Mouse (Mus musculus): ENCODE measurements at regions not wholly inside any gene's neighbourhood (a gene's known extent, or its start where the extent isn't known, plus 50 kb on each side); places are given as distances from the start of the nearest gene placed in this dataset.

DNA sequence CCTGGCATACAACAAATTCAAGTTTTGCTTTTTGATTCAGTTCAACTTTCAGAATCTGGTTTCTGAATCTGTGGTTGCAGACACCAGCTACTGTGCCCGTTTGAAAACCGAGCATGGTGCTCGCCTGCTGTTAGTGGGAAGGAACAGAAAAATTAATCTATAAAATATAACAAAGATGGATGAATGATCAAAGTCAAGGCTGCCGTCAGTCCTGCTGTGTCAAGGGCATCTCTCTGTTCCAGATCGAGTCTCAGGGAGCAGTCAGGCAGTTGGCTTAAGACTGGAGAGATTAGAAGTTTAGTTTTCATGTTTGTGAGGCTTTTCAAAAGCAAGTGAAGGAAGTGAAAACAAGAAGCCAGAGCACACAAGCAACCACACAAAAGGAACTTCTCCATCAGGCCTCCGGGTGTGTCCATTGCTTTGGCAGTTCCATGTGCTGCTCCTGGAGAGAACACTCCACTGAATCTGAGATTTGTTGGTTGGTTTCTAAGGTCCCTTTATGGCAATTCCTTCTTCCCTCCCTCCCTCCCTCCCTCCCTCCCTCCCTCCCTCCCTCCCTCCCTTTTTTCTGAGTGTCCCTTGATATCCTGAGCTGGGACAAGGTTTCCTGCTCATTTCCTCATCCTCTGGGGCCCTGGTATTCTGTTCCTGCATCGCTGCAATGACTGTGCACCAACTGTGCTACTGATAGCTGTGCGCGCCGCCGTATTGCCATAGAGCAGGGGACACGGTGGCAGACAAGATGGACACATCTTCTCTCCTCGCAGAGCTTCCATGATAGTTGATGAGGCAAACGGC is 145.4 kb upstream of the Serp2 start:
- DNase-seq = peak in 1 of 2 experiments; percentile 54

DNA sequence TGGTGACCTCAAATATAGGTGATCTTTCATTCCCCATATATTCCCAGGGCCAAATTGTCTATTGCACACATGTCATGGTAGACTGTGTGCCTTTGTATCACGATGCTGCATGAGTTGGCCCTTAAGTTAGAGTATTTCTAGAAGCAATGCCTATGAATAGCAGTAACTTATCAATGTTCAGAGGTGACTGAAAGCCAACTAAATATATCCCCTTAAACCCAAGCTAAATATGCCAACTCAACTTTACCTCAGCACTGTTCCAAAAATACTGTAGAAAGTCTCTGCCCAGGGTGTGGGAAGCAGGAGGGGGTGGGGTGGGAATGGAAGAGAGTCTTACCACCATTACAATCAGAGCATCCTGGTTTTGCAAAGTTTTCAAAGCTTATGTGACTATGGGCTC is 144.6 kb upstream of the Serp2 start:
- DNase-seq = no peak

DNA sequence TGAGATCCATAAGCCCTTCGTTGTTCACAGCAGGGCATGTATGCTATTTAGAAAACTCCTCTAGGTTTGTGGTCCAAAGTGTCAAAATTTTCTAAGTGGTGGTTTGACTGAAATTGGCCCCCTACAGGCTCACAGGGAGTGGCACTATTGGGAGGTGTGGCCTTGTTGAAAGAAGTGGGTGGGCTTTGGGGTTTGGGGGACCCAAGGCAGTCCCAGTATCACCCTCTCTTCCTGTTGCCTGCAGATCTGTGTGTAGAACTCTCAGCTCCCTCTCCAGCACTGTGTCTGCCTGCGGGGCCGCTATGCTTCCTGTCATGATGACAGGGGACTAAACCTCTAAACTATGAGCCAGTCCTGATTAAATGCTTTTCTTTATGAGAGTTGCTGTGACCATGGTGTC is 144.1 kb upstream of the Serp2 start:
- no peak for DNase-seq

DNA sequence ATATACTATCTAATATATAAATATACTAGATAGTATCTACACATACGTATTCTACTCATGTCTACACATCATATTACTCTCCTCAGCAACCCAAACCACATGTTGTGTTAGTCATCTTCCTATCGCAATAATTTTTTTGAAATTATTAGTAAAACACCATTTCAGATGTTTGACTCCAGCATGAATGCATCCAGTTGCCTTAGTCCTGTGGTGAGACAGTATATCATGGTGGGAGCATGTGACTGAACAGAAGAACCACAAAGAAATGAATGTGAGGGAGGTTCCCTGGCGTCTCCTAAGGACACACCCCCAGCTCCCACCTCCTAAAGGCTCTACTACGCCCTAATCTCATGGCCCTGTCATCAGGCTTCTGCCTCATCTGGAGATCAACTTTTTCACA is 143.5 kb upstream of the Serp2 start:
- no peak for DNase-seq

DNA sequence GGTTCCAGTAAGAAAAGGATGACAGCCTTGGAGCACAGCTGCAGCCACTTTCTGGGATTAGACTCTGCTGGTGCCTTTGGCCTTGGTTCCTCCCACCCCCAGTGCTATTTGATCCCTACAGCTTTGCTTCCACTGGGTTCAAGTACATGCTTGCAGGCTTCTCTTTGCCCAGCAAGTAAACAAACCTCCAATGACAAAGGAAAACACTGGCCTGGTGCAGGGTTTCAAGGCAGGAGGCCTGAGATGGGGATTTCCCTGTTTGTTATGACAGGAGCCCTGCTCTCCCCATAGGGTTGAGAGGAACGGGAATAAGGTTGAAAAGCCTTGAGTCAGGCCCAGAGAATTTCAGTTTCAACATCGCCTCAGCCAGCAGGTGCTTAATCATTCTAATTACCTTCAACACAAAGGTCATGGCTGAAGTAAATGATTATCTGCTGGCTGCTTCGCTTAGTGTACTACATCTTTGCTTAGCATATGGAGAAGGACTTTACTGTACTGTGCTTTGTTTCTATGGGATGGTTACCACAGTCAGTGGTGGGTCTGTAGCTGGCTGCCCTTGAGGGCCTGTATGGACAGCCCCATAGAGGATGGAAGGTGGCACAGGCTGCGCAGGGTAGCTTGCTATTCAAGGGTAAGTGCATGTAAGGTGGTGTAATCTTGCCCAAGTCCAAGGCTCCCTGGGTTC is 142.2 kb upstream of the Serp2 start:
- DNase-seq = peak in 1 of 2 experiments; percentile 38

DNA sequence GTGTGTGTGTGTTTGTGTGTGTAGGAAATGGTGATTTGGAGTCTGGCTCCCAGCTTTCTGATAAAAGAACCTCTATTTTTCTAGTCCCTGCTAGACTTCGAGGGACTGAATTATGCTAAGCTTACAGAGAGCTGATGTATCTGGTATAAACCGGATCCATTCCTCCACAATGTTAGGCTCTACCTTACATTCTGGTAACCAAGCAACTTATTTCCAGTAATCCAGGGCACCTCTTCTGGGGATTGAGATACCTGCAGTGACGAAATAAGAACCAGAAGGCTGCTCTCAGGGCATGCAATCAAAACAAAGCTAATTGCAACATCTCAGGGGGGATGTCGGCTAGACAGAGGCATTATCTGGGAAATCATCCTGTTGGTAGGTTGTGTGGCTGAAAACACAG is 140.0 kb upstream of the Serp2 start:
- no peak for DNase-seq

DNA sequence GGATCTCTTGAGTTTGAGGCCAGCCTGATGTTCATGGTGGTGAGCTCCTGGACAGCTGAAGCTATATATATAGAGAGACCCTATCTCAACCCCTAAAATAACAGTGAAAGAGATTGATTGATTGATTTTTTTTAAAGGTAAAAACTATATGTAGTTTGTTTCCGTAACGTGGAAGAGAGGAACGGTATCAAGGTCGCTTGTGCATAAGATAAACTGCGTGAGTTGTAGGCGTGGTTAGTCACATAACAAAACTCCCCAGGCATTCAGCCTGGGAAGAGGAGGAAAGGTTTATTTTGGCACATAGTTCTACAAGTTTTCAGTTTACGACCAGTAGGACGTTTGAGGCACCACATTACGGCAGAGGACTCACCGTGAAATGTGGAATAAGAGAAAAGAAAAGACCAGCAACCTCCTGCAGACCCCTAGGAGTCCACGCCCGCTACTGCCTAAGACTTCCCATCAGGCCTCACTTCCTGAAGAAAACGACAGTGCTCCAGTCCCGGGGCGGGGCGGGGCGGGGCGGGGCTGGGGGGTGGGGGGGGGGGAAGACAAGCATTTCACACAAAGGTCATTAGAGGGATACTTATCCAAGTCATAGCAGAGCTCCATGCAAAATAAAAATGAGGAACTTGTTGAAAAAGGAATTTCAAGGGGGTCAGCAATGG is 139.1 kb upstream of the Serp2 start:
- no peak for DNase-seq

DNA sequence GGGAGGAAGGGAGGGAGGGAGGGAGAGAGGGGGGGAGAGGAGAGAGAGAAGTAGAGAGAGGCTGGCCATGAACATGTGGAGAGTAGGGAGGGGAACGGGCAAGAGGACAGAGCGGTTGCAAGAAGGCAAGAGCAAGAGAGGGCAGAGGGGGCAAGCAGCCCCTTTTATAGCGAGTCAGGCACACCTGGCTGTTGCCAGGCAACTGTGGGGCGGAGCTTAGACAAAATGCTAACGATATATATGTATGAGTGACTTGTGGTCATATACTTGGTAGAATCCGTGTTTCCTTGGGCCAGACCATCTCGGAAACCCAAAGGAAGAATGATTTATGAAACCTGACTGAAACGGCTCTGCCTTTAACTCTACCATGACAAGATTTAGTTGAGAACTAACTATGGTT is 138.2 kb upstream of the Serp2 start:
- no peak for DNase-seq

DNA sequence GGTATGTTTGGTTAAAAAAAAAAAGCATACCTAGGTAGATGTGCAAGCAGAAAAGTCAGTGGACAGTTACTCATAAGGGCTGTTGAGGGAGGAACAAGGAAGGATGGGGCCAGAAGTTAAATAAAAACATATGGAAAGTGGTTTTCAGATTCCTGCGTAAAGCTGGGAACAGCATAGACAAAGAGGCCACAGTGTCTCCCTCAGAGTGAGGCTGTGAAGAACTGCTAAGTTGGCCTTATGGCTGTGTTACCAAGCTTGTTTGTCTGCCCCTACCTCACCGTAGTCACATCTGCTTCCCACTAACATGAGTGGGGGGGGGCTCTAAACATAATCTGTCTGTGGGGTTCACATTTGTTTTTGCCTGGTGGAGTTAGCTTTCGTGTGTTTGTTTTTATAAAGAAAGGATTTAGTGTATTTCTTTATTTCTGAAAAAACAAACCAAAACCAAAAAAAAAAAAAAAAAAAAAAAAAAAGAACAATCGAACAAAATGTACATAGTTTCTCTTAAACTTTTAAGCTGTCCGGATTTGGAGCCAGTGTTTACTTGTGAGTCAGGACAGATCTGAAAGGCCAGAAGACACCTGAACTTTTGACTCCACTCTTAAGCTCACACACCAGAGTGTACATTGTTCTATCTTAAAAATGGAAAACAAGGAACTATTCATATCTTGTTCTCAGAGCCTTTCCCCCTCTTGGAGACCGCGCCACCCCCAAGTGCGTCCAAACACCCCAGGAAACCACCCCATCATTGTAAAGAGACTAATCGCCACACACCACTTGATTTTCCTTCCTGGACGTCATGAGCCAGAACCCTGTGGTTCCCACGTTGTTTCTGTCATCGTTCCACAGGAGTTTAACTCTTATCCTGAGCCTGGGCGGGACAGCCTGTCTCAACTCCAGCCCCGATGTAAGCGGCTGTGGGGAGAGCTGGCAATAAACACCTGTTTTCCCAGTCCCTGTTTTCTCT is 136.9 kb upstream of the Serp2 start:
- peak; percentile 49 to 59 for DNase-seq

GRCm38 (mm10) chr14:76687971-76688407 is 131.3 kb upstream of the Serp2 start:
- DNase-seq = no peak

GRCm38 (mm10) chr14:76686762-76687453 is 130.2 kb upstream of the Serp2 start:
- DNase-seq = no peak

DNA sequence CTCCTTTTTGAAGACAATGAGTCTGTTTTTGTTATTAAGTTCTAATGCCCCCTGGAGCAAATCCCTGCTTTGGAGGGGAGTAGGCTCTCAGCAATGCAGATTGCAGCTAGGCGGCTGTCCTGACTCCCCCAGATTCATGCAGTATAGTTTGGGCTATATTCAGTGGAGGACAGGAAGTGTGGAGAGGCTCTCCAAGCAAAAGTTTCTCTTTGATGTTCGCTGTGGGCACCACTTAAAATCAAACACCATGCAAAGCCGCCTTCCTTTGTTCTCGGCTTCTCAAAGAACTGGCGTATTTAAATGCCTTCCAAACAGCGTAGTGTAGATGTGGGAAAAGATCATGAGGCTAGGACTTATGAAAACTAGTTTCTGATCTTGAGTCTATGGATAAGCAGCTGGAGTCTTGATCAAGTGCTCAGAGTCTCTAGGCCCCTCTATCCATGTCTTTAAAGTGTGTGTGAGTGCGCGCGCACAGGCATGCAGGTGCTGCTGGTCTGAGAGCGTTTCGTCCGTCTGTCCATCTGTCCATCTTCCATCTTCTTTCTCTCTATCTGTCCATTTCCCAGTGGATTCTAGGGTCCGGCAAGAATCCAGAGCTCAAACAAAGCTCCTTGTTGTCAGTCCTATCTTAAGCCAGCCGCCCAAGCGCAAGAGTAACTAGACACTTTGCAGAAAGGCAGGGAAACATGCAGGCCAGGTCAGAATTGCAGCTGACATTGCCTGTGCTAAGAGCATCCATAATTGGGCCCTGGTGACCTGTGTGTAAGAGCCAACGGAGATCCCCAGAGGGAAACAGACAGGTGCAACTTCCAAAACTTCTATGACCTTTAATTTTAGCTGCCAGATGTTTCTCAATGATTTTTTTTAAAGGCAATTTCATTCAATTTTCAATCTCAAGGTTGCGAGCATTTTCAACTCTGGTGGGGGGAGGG is 129.4 kb upstream of the Serp2 start:
- DNase-seq = no peak

DNA sequence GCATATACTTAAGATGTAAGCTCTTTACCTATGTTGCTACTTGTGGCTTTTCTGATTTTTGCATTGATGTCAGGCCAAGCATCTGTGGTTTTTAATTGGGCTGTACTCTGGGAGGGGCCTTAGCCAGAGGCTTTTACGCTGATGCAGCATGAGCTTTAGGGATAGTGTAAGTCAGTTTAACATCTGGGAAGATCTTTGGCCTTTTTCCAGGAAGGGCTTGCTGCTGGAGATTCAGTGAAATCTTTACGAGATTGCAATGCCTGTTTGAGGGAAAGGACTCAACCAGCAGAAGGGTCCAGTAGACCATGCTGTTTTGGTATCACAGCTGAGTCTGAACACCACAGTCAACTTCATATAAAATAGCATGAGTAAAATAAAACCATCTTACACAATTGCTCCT is 127.6 kb upstream of the Serp2 start:
- no peak for DNase-seq

DNA sequence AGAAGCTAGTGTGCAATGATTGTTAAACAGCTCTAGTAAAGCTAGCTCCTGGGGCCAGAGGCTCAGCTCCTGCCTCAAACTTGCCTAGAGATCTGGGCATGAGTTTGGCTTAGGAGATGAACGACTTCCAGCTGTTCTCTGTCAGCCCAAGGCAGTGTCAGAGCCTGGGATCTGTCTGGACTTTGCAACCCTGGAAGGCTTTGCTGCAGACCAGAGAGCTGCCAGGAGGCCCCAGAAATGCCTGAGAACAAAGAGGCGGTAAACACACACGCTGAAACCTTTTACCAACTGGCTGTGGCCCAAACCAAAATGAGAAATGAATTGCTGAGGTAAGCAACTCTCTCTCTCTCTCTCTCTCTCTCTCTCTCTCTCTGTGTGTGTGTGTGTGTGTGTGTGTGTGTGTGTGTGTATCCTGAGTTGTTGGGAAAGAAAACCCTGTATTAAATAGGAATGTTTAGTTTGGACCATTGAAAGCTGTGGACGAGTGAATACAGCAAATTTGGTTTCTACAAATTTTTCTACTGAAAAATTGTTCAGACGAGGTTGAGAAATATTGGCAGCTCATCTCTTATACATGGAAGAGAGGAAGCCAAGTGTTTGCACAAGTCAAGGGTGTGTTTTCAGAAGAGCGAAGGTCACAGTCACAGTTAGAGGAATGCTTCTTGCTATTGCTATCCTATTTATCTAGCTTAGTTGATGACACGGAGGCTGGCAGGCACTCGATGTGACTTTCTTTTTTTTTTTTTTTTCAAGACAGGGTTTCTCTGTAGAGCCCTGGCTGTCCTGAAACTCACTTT is 125.1 kb upstream of the Serp2 start:
- peak; percentile 67 to 86 for DNase-seq

GRCm38 (mm10) chr14:76678512-76679134 is 121.9 kb upstream of the Serp2 start:
- no peak for DNase-seq

GRCm38 (mm10) chr14:76674949-76675348 is 118.3 kb upstream of the Serp2 start:
- no peak for DNase-seq

- DNase-seq = no peak
Observed at GRCm38 (mm10) chr14:76673671-76674331, 117.1 kb upstream of the Serp2 start.

- DNase-seq = no peak
Observed at GRCm38 (mm10) chr14:76672899-76673298, 116.2 kb upstream of the Serp2 start.

- no peak for DNase-seq
Observed at GRCm38 (mm10) chr14:76672442-76672841, 115.8 kb upstream of the Serp2 start.

All from lung, postnatal 4 days (tissue).